Mouse (Mus musculus) bone marrow macrophage, adult 2 months (primary cell): ENCODE data around the gene Pitpnc1.

Experiments used
- CTCF ChIP-seq: IDR thresholded peaks from 2 replicates; pipeline ENCODE4 v1.5.1; 2012; ENCODE audit warnings: low read depth, mild to moderate bottlenecking, low read length, moderate library complexity
- POLR2A ChIP-seq: IDR thresholded peaks from 2 replicates; pipeline ENCODE4 v1.6.1; 2012; ENCODE audit warnings: mild to moderate bottlenecking, low read depth, low read length, borderline replicate concordance

DNA sequence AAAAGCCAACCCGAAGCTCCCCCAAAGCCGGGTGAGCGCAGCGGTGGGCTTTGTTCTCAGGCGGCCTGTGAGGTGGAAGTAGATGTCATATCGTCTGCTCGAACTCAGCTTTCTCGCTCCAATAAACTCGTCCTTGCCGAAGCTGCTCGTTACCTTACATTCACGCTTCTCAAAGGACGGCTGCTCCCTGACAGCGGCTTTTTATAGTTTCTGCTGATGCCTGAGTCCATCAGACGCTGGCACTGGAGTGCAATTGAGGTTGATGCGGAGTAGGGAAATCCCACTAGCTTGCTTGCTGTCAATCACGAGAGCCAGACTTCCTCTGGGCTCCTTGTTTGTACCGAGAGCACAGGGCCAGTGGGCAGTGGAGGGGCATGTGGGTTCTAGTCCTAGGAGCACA lies 147.3 kb downstream of the Pitpnc1 start:
- TF ChIP-seq POLR2A: no peak
- TF ChIP-seq CTCF: no peak
